Mouse (Mus musculus) cerebellum, postnatal 36 days (tissue): ENCODE measurements around the gene Ctu1.
"Not testable (repeated sequence)": the region's sequence is repeated elsewhere in the genome, so short reads cannot be mapped to it uniquely, and the experiment has no call there.

Source experiments
- DNase-seq, 2 experiments: peaks; one replicate each; pipeline ENCODE4 v3.0.0; 2021 to 2022; ENCODE audit warnings: mixed read lengths in 2 of 2

Ctu1 gene

DNA sequence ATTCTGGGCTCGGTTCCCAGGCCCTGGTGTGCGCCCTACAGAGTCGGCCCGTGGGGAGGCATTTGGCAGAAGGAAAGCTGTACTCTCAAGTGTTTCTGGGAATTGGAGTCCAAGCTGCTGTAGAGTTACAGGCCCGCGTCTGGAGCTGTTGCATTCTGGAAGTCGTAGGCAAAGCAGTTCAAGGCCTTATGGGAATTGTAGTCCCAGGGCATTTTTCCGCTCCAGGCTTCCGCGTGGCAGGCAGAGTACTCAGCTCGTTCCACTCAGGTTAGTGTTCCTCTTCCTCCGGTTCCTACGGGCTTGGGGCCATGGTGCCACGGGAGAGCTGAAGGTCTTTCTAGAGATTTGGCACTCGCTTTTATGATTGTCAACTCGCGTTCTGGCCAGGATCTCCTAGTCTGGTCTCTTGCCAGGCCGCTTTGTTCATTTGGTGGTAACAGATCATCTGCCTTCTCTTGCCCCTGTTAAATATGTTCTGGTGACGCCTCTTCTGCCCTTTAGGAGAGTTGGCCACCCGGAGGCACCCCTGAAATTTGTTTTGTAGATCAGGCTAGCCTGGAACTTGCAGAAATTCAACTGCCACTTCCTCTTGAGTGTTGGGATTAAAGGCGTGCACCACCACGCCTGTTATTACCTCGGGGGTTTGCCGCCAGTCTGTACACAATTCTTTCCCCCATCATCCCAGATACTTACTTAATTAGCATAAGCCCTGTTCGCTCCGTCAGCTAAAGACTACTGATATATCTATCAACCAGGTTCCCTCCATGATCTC lies at the start of gene Ctu1:
Ctu1 (plus strand) TSS at position 208 of the 772 bp plus-strand sequence.
- DNase-seq: peak; percentile 79 to 86

DNA sequence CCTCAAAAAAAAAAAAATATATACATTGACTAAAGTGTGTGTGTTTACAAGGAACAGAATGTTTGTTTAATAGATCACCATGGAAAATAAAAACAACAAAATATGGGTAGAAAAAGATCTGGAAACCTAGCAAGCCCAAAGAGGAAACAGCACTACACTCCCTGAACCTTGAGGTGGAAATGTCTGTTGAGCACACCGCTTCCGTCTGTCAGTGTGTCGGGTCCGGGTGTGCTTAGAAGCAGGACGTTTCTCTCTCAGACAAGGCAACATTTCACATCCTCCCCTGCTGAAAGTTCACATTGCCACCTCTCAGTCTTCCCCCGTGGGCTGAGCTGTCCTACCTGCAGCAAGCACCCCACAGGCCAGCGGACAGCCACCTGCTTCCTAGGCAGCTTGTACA lies 48.9 kb upstream of the Ctu1 start:
- DNase-seq: no peak

DNA sequence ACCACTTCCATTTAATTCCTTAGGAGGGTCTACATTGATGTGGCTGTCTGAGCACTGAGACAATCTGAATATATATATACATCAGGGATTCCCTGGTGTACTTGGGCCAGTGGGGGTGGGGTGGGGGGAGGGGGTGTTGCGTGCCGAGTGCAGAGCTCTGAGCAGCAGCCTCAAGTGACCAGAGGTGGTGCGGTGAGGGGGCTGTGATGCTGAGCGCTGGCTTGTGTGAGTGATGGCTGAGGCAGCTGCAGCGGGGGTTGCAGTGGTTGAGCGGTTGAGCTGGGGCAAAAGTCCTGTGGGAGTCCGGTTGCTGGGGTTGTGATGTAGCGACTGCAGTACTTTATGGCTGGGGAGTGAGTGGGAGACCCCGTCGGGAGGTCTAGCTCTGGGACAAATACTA lies 48.0 kb upstream of the Ctu1 start:
- no peak for DNase-seq

DNA sequence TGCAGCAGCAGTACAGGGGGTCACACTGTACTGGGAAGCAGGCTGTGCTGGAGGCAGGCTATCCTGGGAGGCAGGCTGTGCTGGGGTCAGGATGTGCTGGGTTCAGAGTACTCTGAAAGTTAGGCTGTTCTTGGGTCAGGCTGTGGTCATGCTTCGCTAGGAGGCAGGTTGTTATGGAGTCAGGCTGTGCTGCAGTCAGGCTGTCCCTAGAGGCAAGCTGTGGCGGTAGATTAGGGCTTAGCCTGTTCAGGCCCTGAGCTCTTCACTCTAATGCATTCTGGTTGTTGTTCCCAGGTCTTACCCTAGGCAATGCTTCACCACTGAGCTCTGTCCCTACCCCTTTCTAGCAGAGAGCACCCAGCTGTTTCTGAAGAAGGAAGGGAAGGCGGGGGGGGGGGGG lies 46.8 kb upstream of the Ctu1 start:
- DNase-seq: no peak

DNA sequence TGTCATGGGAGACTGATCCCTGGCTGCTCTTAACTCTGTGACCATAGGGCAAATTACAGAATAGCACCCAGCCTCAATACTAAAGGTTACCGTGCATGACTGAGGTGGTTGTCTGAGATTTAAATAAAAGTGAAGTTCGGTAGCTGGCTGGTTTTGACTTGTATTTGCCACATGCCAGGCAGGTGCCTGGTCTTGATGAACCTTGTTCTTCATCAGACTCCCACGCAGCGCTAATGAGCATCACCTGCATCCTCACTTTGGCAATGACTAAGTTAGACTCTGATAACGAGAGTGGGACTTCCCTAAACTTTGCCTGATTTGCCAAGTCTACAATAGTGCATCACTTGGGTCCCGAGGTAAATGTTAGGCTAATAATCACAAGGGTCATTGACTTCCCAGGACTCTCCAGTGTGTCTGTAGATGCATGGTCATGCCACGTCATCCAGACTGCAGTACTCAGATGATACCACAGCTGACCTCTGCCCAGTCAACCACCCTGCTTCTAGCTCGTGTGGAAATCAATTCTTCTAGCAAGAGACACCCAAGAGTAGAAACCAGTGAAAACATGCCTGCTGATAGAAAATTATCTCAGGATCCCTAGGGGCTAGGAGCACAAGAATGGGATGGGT lies 45.9 kb upstream of the Ctu1 start:
- DNase-seq: no peak

DNA sequence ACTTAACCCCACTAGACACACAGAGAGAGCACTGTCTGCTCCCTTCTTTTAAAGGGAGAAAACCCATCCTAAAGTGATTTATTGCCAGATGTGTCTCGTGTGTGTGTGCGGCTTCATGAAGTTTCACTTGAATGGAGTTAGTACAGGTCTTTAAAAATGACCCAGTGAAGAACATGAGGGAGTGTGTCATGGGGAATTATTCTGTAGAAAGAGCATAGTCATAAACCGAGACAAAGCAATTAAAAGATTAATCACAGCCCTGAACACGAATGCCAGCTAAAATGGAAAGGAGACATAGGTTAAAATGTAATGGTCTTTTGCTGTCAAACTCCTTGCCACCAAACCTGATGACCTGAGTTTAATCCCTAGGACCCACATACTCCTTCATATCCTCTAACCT lies 37.9 kb upstream of the Ctu1 start:
- no peak for DNase-seq

DNA sequence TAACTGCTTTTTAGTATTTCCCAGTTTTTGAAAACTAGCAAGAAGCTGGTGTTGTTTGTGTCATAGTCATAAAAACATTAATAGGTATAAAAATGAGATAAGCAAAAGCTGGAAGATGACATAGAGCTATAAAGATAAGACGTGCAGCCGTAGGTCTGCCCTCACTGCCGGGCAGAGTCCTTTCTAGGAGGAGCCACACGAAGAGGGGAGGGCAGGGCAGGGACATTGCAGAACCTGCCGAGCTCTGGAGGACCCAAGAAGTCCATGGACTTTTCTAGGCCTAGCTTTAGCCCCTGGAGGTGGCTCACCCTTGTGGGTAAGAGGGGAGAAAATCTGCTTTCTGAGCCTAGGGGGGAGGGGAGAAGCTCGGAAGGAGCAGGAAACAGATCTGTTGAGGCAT lies 37.3 kb upstream of the Ctu1 start, which contains the start of gene Ceacam18:
Ceacam18 (plus strand) TSS at position 208 of the 400 bp plus-strand sequence.
- DNase-seq: no peak

DNA sequence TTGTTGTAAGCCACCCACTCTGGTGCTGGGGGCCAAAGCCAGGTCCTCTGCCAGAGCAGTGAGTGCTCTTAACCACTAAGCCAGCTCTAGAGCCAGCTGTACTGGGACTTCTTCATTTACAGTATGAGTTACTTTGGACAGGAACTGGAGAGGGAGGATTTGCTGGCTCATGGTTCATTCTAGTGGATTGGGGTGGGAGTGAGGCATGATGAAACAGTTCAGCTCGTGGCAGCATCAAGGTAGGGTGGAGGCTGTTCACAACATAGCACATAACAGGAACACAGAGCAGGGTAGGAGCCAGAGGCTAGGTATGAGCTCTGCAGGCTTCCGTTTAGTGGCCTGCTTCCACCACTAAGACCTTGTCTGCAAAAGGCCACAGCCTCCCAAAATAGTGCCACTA lies 35.6 kb upstream of the Ctu1 start:
- DNase-seq: no peak

DNA sequence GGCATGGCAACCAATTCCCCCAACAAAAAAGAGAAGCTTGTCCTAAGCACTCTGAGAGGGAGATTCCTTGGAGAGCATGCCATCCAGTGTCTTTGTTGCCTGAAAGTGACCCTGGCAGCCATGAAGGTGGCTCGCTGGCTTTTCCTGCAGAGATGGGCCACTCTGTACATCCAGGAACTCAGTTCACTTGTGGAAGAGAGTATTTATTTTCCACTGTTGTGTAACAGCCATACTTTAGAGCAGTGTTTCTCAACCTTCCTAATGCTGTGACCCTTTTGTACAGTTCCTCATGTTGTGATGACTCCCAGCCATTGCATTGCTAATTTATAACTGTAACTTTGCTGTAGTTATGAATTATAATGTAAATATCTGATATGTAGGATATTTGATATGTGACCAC lies 34.7 kb upstream of the Ctu1 start:
- DNase-seq: no peak

DNA sequence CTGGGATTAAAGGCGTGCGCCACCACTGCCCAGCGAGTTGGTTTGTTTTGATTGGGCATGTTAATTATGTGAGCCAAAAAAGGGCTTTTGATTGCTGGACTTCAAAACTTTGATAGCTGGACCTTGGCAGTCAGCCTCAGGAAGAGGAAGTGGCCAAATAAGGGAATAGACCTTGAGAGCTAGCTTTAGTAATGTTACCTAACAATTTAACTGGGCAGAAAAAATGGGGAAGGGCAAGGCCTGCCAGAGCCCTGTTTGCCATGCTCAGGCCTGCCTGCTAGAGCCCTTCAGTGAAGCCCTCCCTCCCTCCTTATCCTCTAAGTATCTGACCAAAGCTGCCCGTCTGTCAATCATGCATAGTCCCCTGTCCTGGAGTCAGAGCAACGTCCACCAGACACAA lies 29.2 kb upstream of the Ctu1 start:
- DNase-seq: no peak

DNA sequence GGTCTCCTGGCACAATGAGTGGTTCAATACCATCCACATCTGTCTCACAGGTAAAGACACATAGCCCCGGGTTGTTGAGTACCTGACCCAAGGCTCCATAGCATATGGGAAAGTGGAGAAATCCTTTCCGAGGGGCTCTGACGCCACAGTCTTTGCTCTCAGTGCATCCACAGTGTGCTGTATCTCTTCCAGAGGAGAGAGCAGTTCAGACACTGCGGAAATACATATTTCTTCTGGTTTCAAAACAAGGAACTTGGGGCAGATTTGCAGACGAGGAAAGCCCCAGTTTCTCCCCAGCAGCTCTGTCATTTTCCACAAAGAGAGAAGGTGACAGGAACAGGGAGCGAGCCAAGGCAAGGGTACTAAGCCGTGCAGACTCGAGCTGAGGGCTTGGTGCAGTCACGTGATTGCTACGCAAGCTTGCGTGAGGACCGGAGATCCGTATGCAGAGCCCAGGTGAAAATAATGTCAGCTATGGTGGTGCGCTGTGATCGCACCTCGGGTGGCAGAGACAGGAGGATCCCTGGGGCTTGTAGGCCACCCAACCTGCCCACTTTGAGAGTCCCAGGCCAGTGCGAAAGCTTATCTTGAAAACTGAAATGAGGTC lies 28.7 kb upstream of the Ctu1 start:
- no peak for DNase-seq

DNA sequence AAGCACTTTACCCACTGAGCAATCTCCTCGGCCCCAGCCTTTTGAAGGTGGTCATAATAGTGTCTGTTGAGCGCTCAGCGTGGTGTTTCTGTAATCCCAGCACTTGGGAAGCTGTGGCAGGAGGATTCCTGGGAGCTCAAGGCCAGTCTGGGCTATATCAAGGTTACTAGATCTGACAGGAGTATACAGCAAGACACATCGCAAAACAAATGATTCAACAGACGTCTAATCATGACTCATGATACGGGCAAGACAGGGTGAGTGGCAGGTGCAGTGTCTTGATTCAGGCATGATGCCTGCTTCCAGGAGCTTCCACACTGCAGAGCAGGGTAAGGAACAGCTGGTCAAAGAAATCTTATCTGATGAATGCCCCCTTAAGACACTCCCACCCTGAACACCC lies 19.1 kb upstream of the Ctu1 start:
- no peak for DNase-seq

DNA sequence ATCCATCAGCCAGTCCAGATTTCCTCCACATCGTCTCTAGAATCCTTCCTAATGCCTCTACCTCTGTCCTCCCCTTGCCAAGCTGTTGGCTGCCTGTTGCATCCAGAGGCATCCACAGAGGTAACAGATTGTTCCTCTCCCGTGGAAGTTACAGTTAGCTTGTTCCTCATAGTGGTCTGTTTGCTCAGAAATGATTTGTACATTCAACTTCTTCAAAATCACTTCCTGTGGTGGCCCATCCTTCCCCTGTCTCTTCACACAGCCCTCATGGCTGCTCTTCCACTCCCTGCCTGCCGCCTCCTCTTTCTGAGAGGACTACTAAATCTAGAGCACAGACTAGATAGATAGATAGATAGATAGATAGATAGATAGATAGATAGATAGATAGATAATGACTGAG lies 17.3 kb upstream of the Ctu1 start:
- no peak for DNase-seq

DNA sequence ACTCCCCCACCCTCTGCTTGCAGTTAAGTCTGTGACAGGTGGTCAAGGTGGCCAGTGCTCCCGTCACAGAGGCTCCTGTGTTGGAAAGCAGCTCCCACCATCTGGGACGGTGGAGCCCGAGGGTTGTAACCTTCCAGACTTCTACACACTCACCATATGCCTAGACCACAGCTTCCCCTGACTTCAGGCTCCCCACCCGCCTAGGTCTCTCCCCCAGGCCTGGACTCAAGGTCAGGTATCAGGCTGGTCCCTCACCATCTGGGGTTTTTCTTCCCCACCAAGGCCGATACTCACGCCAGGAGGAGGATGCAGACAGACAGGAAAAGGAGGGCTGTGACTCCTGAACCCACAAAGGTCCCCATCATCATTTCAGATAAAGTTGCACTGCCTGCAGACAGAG lies 15.6 kb upstream of the Ctu1 start:
- DNase-seq: no peak

DNA sequence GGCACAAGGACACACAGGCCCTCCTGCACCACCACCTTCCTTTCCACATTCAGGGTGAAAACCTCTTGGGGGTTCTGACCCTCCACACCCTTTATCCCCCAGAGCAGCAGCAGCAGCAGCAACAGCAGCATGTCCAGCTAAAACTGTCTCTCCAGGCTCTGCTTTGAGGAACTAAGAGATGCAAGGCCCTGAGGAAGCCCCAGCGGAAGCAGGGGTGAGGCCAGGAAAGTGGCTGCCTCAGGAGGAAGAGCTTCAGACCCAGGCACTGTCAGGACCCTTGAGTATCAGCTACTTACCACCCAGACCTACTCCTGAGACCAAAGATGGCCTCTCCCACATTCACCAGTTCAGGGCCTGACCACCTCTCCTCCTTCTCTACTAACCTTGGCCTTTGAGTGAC lies 11.8 kb upstream of the Ctu1 start, which contains the start of gene Siglece:
Siglece (minus strand) TSS at position 160 of the 400 bp plus-strand sequence.
- DNase-seq: no peak

DNA sequence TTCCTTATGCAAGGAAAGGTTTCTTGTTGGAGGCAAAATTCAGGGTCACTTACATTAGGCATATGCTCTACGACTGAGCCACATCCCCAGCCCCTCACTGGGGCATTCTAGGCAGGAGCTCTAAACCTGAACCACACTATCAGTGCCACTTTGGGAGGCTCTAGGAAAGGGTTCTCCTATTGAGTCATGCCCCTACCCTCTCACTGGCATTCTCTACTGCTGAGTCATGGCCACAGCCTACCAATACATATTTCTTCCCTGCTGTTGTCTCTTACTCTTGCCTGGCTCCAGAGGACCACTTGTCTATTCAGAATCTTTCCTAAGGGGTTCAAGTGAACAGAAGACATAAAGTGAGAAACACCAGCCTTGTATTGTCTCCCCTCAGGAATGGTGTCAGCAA lies 9.0 kb upstream of the Ctu1 start:
- DNase-seq: no peak

DNA sequence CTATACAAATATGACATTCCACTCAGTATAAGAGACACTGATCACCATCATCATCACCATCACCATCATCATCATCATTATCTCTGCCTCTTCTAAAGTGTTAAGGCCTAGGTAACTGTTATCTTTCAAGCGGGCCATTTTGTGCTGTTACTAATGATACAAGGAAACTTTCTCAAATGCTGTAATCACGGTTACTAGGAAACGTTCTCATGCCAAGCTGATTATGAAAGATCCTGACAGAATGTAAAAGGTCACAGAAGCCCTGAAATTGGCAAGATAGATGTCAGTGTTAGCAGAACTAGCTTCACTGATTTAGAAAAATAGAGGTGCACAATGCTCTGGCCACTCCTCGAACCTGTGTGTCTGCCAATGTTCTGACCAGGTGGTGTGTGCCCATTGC lies 4.6 kb upstream of the Ctu1 start:
- DNase-seq: not testable (repeated sequence)

DNA sequence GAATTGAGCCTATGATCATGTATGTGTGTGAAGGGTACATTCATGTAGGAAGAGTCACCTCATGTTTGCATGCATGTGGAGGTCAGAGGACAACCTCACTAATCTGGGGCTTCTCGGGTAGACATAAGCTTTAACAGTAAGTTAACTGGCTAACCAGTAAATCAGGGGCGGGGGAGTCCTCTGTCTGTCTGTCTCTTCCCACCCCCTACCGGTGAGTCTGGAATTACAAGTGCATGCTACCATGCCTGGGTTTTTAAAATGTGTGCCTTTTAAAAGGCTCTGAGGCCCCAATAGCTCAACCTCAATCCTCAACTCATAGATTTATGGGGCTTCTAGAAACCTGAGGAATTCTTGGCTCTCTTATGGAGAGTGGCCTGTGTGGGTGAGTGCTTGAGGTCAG lies 3.2 kb upstream of the Ctu1 start:
- no peak for DNase-seq

DNA sequence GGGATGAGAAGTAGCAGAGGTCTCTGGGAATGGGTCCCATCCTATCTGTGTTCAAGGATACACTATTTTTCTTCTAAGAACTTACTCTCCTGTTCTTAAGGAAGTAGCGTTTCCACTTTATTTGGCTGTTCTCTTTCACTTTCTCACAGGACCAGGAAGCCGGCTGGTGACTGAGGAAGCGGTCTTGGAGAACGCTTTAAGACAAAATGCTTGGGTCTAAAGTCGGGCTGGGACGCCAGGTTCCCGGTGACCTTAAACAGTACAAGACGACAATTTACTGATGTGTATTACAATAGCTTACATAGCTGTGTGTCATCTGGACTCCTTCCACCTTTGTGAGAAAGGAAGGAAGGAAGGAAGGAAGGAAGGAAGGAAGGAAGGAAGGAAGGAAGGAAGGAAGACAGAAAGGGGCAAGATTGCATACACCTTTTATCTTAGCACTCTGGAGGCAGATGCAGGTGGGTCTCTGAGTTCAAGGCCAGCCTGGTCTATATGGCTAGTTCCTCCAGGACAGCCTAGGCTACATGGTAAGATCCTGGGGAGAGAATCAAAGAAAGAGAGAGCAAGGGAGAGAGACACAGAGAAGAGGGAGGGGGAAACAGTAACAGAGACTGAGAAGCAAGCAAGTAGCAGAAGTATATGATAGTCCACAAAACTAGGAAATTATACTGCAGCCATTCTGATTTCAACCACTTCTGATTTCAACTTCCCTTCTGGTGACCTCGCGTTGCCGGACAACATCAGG lies 580 bp upstream of the Ctu1 start:
- DNase-seq: no peak

DNA sequence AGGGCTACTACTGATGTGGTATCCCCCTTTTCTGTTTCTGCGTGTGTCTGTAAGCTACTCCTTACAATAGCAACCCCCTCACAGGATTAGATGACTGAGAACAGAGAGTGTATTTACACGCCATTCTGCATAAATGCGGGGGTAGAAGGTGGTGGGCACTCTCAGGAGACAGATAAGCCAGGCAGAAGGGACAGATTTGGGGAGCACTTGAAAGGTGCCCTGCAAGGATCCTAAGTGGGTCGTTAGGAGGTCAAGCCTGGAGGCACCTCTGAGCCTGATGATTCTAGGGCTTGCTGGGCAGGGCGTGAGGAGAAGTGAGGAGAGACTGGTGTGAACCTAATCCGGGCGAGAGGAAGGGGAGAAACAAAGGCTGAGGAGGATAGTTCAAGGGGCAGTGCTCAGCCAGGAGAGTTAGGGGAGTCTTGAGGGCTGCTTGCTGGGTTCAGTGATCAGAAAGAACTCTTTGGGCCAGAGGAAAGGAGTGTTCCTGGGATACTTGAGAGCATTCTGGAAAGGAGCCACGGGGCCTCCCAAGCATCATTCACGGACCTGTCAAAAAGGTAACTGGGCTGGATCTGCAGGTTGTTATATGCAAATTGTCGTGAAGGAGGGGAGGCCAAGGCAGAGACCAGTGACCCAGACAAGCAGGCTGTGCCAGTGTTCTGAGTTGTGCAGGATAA lies 905 bp downstream of the Ctu1 start:
- peak in 1 of 2 experiments; percentile 9 for DNase-seq

DNA sequence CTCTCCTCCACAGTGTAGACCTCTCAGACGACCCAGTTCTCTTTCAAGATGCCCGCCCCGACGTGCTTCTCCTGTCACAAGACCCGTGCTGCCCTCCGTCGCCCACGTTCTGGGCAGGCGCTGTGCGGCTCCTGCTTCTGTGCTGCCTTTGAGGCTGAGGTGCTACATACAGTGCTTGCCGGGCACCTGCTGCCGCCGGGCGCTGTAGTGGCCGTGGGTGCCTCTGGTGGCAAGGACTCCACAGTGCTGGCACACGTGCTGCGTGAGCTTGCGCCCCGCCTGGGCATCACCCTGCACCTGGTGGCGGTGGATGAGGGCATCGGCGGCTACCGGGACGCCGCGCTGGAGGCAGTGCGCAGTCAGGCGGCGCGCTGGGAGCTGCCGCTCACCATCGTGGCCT lies 3.3 kb downstream of the Ctu1 start:
- DNase-seq: no peak

DNA sequence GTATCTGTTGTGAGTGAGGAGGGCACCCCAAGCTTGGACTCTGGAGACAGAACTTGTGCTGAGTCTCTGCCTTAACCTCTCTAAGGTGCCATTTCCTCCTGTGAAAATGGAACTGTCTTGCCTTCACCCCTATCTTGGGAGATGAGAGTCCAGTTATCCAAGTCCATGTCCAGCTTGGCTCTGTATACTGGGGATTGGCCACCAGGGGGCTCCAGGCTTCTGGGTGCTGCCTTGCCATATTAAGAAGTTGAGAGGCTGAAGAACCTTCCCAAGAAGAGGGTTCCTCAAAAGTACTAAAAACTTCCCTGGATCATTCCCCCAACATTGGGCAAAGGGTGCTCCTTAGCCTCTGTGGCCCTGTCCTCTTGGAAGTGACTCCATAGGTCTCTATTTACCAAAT lies 6.7 kb downstream of the Ctu1 start:
- DNase-seq: peak; percentile 24

DNA sequence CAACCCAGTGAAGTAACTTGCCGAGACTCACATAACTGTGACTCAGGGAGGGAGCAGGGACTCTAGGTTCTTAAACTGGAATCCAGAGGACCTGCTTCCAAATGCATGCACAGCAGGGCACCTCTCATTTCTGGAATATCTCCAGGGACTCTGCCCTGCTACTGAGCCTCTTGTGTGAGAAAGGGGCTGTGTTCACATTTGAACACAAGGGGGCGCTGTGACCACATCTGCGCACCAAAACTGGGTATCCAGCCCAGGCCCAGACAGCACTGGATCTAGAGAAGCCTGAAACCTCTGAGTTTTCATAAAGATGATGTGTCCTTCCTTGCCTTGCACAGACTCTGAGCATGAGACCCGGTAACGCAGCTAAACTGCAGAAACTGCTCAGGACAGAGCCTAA lies 9.1 kb downstream of the Ctu1 start:
- peak; percentile 30 to 35 for DNase-seq
